Mouse (Mus musculus): ENCODE data around the gene Vat1l.

- no peak for TF ChIP-seq CTCF (IDR thresholded peaks at IDR 0.05; ENCODE audit: low read depth)
- no peak for TF ChIP-seq EP300 (IDR thresholded peaks at IDR 0.05; ENCODE audit: low read depth)
Measured at GRCm38 (mm10) chr8:114421544-114421943, 216.1 kb downstream of the Vat1l start.

Data from liver, postnatal 0 days (tissue).